Comparison of ENCODE assay signal across 18 mouse cellular contexts in genomic region chrX:132789929-132790556, GRCm38 (mm10).
"Had no signal": no experiment of that assay in that cellular context is flagged by ENCODE, and none has a peak within 500 bp of the region (broad histone marks: within the 10 kb centered on the region; RNA-seq: fewer than 3 reads in every experiment).

No protein-coding gene starts in this region.

- H3K9me3 ChIP-seq: kidney, embryonic 15.5 days; liver, embryonic 13.5 days; midbrain, embryonic 12.5 days; neural tube, embryonic 13.5 days; stomach, embryonic 15.5 days had no signal

- H3K9ac ChIP-seq: kidney, embryonic 15.5 days; liver, embryonic 13.5 days; midbrain, embryonic 12.5 days; neural tube, embryonic 13.5 days; stomach, embryonic 15.5 days had no signal

- H3K4me1 ChIP-seq: kidney, embryonic 15.5 days; liver, embryonic 13.5 days; midbrain, embryonic 12.5 days; neural tube, embryonic 13.5 days; stomach, embryonic 15.5 days had no signal

- DNase-seq: kidney, postnatal 10 days; kidney, postnatal 36 days; layer of hippocampus, postnatal 36 days; liver, embryonic 13.5 days; lung, adult 2 months; lung, postnatal 14 days; lung, postnatal 4 days; retina, postnatal 1 day; right cerebral cortex, postnatal 25 days; spleen, adult 18-20 months; thymus, postnatal 25 days had no signal

- H3K27ac ChIP-seq: kidney, embryonic 15.5 days; left cerebral cortex, adult 2 months; liver, embryonic 13.5 days; midbrain, embryonic 12.5 days; neural tube, embryonic 13.5 days; stomach, embryonic 15.5 days had no signal

- H3K27me3 ChIP-seq: kidney, embryonic 15.5 days; liver, embryonic 13.5 days; midbrain, embryonic 12.5 days; neural tube, embryonic 13.5 days; stomach, embryonic 15.5 days had no signal

- H3K36me3 ChIP-seq: kidney, embryonic 15.5 days; liver, embryonic 13.5 days; midbrain, embryonic 12.5 days; neural tube, embryonic 13.5 days; stomach, embryonic 15.5 days had no signal

- H3K4me2 ChIP-seq: kidney, embryonic 15.5 days; liver, embryonic 13.5 days; midbrain, embryonic 12.5 days; neural tube, embryonic 13.5 days; stomach, embryonic 15.5 days had no signal

- ATAC-seq: midbrain, embryonic 16.5 days had no signal

- H3K4me3 ChIP-seq: kidney, embryonic 15.5 days; left cerebral cortex, adult 2 months; liver, embryonic 13.5 days; midbrain, embryonic 12.5 days; myocyte; neural tube, embryonic 13.5 days; stomach, embryonic 15.5 days had no signal
